Mouse (Mus musculus) kidney, postnatal 25 days (tissue): ENCODE results near the gene Mafk.
"Not testable (repeated sequence)": the region's sequence is repeated elsewhere in the genome, so short reads cannot be mapped to it uniquely, and the experiment has no call there.

Source experiments
- DNase-seq, 2 experiments: peaks; one replicate each; pipeline ENCODE4 v3.0.0; 2021; ENCODE audit warnings: mixed read lengths in 2 of 2

The Mafk gene

DNA sequence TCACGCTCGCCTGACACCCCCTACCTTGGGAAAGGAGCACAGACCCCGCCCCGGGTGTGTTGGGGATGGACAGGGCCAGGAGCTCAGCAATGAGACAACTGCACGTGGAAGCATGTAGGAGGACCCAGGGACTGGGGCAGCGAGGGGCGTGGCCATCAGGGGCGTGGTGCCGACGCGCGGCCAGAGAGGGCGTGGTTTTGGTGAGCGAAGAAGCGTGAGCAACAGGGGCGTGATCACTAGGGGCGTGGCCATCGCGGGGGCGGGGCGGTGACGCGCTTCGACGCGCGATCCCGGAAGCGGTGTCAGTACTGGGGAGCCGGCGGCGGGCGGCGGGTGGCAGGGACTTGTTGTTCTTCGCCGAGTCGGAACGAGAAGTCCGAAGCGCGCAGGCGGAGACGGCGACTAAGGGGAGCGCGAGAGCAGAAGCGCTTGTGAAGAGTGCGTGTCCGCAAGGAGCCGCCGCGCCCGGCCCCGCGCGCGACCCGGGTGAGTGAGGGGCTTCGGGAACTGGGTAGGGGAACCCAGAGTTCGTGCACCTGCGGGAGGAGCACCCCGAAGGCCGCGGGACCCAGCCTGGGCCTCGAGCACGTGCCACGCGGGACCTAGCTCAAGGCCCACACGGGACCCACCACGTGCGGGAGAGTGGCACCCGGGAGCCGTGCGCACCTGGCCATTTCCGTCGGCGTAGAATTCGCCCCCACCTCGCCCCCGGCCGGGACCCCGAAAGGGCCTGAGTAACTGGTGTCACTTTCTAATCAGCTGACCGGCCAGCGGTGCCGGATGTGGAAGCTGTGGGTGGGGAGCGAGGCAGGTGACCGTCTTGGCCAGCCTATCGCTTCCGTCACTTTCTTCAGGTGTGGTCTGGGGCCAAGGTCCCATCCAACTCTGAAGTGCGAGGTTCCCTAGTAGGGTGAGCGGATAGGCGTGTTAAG is at the start of gene Mafk:
Gene Mafk (plus strand): TSS at position 287 of the 932 bp plus-strand sequence.
- DNase-seq: peak; percentile 98

DNA sequence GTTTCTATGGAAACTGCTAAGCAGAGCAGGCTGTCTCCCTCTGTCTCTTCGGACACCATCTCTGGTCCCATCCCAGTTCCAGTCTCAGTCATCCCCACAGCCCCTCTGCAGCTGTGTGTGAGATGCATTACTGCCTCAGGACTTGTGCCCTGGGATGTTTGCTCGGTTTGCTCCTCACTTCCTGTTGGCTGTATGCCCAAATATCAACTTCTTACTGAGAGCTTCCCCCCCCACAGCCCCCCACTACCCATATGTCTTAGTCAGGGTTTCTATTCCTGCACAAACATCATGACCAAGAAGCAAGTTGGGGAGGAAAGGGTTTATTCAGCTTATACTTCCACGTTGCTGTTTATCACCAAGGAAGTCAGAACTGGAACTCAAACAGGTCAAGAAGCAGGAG is 48.7 kb upstream of the Mafk start:
- DNase-seq: not testable (repeated sequence)

DNA sequence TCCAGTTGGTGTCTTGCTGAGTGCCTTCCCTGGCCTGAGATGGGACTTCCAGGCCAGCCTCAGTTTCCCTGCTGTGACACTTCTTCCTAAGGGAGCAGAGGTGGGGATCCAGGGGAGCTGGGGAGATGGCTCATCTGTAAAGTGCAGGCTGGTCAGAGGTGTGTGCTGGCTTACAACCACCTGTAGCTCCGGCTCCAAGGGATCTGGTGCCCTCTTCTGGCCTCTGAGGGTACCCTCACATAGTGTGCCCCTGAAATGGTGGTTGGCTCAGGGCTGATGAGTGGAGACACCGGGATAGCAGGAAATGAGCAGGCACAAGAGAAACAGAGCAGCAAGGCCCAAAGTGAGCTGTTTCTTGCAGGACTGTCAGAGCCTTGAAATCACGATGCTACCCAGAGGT is 45.5 kb upstream of the Mafk start:
- DNase-seq: peak; percentile 82 to 84

DNA sequence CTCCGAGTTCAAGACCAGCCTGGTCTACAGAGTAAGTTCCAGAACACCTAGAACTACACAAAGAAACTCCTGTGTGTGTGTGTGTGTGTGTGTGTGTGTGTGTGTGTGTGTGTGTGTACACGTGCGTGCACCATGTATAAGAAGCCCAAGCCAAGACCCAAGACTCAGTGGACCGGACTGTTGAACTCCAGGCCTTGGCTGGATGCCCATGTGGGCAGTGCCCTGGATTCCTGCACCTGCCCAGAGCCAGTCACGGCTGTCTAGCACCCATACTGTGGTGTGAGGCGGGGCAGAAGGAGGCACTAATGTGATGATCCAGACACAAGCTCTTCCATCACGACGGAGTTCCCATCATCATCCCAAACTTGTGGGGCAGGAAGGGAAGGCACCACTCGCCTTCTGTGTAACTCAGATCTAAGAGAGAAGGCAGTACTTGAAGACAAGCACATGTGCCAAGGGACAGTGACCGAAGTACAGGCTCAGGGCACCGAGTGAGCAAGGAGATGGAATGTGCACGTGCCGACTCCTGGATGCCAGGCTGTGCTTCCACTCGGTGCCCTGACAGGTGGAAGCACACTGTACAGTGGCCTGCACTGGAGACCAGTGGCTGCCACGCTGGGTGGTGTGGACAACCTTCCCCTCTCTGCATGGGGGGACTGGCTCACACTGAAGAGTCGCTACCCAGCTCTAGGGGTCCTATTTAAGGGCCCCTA is 41.7 kb upstream of the Mafk start:
- peak; percentile 84 to 93 for DNase-seq

GRCm38 (mm10) chr5:139750535-139750934 is 40.8 kb upstream of the Mafk start:
- peak; percentile 71 for DNase-seq

DNA sequence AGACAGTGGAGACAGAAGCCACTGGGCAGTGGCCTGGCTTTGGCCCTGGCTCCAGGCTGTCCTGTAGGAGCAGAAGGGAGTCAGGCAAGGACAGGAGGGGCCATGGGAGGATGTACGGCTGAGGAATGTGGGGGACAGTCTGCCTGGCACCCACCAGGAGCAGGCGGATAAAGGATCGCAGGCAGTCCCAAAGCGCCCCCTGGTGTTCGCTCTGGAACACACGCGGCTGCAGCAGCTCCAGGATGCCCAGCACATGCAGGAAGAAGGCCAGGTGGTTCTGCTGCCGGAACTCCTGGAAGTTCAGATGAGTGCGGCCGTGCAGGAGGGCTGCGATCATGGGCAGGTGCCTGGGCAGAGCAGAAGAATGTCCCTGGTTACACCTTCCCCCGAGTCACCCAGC is 36.6 kb upstream of the Mafk start:
- DNase-seq: peak; percentile 62 to 67

- DNase-seq: no peak
These were observed 35.2 kb upstream of the Mafk start for GRCm38 (mm10) chr5:139756135-139756534.

DNA sequence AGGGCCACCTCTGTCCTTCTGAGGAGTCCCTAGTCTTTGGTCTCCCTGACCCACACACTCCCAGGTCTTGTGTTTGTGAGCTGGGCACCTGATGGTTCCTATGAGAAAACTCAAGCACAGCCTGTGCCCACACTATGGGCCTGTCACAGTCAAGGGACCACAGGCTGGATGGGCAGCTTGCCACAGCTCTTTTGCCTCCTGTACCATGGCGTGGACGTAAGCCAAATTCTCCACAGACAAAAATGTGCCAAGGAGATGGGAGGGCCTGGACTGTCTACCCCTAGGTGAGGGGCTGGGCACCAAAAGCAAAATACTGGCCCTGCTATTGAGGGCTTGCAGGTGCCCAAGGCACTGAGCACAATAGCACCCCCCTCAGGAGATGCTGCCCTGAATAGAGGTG is 34.7 kb upstream of the Mafk start:
- DNase-seq: no peak

GRCm38 (mm10) chr5:139758096-139758495 is 33.2 kb upstream of the Mafk start:
- DNase-seq: no peak

DNA sequence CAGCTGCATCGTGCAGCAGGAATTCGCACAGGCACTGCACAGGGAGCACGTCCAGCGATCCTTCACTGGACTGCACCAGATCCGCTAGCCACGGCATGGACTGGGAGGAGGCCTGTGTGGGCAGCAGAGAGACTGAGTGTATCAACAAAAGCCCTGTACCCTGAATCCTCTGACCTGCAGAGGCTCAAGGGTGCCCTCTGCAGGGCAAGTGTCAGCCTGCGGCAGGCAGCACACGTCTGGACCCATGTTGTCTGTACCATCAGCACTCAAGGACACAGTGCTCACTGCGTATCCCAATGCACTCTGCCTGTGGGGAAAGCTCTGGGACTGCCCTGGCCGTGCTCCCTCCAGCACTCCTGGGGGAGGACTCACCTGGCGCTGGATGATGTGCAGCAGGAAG is 27.0 kb upstream of the Mafk start:
- DNase-seq: peak in 1 of 2 experiments; percentile 41

- DNase-seq: no peak
These were observed 23.1 kb upstream of the Mafk start for GRCm38 (mm10) chr5:139768216-139768615.

DNA sequence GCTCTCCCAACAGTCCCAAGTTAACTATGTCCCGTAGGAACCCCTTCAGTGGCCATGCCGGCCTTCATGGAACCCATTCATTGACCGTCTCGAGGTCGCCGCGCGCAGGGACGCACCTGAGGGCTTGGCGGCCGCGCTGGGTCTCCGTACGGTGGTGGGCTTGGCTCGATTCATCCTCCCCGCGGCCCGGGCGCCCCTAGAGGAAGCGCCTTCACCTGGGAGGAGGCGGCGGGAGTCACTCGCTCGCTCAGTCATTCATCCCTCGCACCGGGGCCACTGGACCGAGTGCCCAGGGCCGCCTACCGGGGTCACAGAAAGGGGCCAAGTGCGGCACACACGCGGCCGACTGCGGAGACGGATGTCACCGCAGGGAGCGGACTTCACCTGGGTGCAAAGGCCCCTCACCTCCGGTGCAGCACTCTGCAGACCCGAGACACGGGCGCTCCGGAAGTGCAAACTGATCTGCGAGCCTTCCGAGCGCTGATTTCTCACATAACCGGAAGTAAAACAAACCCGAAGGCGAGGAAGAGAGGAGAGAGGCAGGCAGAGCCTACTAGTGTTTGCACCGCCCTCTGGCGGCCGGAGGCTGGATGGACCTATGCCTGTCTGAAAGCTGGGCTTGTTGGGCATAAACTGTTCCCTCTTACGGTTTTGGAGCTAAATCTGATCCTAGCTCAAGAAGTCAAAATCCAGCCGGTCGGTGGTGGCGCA is 15.9 kb upstream of the Mafk start, which contains the start of gene Ints1:
Gene Ints1 (minus strand): TSS at position 459 of the 711 bp plus-strand sequence.
- peak; percentile 96 to 99 for DNase-seq

DNA sequence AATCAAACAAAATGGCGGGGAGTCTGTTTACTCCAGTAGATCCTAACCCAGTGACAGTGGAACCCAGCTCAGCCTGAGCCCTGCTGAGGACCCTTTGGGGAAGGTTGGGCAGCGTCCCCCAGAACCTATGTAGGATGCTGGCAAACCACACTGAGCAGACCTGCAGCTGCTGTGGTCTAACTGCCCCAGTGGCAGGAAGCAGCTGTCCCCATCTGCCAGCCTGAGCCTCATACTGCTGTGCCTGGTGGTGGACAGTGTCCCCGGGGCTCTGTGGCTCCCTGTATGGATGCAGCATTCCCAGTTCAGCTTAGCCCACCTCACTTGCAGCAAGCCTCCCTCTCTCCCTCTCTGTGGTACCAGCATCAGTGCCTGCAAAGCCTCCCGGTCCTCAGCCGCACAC is 14.3 kb upstream of the Mafk start:
- DNase-seq: no peak

- DNase-seq: peak in 1 of 2 experiments; percentile 43
These were observed 9.9 kb upstream of the Mafk start for GRCm38 (mm10) chr5:139781406-139781805.

DNA sequence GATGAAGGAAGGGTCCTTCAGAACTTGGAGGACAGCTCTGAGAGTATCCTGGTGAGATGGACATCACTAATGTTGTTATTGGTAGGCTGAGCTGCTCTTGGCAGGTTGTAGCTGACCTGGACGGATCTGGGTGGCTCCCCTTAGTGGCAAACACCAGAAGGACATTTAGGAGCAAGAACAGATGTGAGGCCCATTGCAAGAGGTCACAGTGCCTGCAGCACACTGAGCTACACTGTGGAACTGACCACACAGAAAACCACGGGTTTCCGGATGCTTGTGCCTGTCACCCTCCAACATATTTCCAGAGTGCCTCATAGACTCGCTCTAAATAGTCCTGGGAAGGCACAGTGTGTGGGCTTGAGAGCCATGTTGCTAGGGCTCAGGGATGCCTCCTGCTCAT is 1.8 kb upstream of the Mafk start:
- DNase-seq: no peak

DNA sequence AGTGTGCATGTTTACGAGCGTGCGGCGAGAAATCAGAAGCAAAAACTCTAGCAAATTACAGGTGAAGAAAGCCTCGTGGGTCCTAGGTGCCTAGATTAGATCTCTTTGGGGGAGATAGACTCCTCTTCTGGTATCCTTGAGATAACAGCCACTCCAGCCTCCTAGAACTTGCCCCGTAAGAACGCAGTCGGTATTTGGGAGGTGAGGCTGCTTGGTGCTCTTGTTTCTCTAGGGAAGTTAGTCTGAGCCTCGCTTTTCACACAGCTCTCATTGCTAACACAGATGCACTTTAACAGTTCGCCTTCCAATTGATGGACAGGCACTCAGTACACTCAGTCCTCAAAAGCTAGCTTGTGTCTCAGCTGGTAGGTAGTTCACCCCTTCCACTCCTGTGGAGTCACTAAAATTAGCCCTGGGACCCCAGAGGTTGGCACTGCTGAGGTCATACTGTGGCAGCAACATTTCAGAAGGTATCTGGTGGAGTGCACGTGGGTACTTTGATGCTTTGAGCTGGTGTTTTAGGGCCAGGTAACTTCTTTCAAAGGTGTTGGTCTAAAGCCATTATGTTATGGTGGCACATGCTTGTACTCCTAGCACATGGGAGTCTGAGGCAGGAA is 954 bp downstream of the Mafk start:
- DNase-seq: no peak

GRCm38 (mm10) chr5:139792966-139793337 is 1.6 kb downstream of the Mafk start:
- DNase-seq: peak; percentile 49 to 60

- DNase-seq: peak; percentile 75 to 83
These were observed 2.2 kb downstream of the Mafk start for GRCm38 (mm10) chr5:139793338-139794089.

DNA sequence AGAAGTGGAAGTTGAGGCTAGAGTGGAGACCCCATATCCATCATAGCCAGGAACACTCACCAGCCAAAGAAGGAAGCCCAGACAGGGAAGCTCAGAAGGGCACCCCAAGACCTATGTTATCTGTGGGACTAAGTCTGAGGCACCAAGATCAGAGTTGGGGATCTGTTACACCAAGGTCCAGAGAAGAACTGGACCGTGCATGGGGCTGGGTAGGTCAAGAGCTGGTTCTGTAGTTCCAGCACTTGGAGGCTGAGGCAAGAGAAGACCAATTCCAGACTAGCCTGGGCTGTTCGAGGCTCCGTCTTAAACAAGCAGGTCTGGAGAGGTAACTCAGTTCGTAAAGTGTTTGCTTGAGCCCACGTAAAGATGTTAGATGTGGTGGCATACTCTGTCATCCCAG is 2.8 kb downstream of the Mafk start:
- no peak for DNase-seq

GRCm38 (mm10) chr5:139794938-139795337 is 3.6 kb downstream of the Mafk start:
- DNase-seq: peak in 1 of 2 experiments; percentile 61

GRCm38 (mm10) chr5:139796001-139796620 is 4.8 kb downstream of the Mafk start:
- DNase-seq: peak in 1 of 2 experiments; percentile 38
